ENCODE assay signal across 9 mouse cellular contexts in genomic region chr17:32680404-32680803, GRCm38 (mm10). TPM values are rescaled to one million over a fixed set of nuclear protein-coding genes. Genes with fewer than 3 reads are reported as not detected.
DNase-seq lines count a peak whose midpoint lies in the region; ATAC-seq and TF ChIP-seq lines count a peak whose summit lies in the region.
"Had no signal": no experiment of that assay in that cellular context is flagged by ENCODE, and none has a peak within 500 bp of the region (broad histone marks: within the 10 kb centered on the region; RNA-seq: fewer than 3 reads in every experiment).

No protein-coding gene starts in this region.

- H3K36me3 ChIP-seq in midbrain, embryonic 14.5 days (ENCODE audit: control insufficient read depth, insufficient read depth, low read length), result no peaks in the 10 kb centered on the region
- H3K36me3 ChIP-seq in midbrain, embryonic 16.5 days (ENCODE audit: control insufficient read depth, insufficient read depth, low read length), result no peaks in the 10 kb centered on the region
- H3K36me3 ChIP-seq in hindbrain, postnatal 0 days (ENCODE audit: insufficient read depth, low read length), result no peaks in the 10 kb centered on the region

- DNase-seq in cerebellum, adult 18-20 months, result peak; percentile 28 to 44
- DNase-seq in cerebellum, adult 11-12 months, result no peak
- peak; percentile 80 for DNase-seq in midbrain, embryonic 14.5 days
- peak; percentile 32 for DNase-seq in c-Kit-positive CD71-positive TER-119-negative erythroid progenitor cells, embryonic 14.5 days (ENCODE audit: low read depth)
- DNase-seq in hindbrain, postnatal 0 days (ENCODE audit: low spot score), result peak; percentile 80
- peak; percentile 54 for DNase-seq in lung, postnatal 10 days
- peak; percentile 23 to 64 for DNase-seq in thymus, postnatal 10 days (ENCODE audit: low spot score in 2 of 2)

- TF ChIP-seq CTCF in hindbrain, postnatal 0 days (IDR thresholded peaks at IDR 0.05; ENCODE audit: low read depth), result peak; percentile 81

- 27% methylated on average over 2 of the region's 2 CpGs for WGBS in midbrain, embryonic 14.5 days
- WGBS in midbrain, embryonic 16.5 days, result 20% methylated on average over 2 of the region's 2 CpGs
- WGBS in hindbrain, postnatal 0 days, result 20% methylated on average over 2 of the region's 2 CpGs

- H3K27me3 ChIP-seq in midbrain, embryonic 14.5 days (ENCODE audit: control insufficient read depth, insufficient read depth, low read length), result no peaks in the 10 kb centered on the region
- no peaks in the 10 kb centered on the region for H3K27me3 ChIP-seq in midbrain, embryonic 16.5 days (ENCODE audit: control insufficient read depth, insufficient read depth, low read depth, low read length)
- no peaks in the 10 kb centered on the region for H3K27me3 ChIP-seq in hindbrain, postnatal 0 days (ENCODE audit: insufficient read depth, low read length)

- H3K4me2 ChIP-seq in midbrain, embryonic 14.5 days (ENCODE audit: low read length), result no peak overlapping the region
- no peak overlapping the region for H3K4me2 ChIP-seq in midbrain, embryonic 16.5 days (ENCODE audit: low read length)
- no peak overlapping the region for H3K4me2 ChIP-seq in hindbrain, postnatal 0 days (ENCODE audit: low read depth, low read length)

- no peaks in the 10 kb centered on the region for H3K9me3 ChIP-seq in midbrain, embryonic 14.5 days (ENCODE audit: control insufficient read depth, low read length)
- H3K9me3 ChIP-seq in midbrain, embryonic 16.5 days (replicated peaks; ENCODE audit: control insufficient read depth, low read length, poor library complexity, severe bottlenecking), result no peaks in the 10 kb centered on the region
- no peaks in the 10 kb centered on the region for H3K9me3 ChIP-seq in hindbrain, postnatal 0 days (ENCODE audit: low read length)

- ATAC-seq in midbrain, embryonic 14.5 days (ENCODE audit: low FRiP score, low TSS enrichment), result no peak
- no peak for ATAC-seq in midbrain, embryonic 16.5 days
- 0 out of 2 replicates have a peak, but pooled peaks have one; percentile 21 for ATAC-seq in hindbrain, postnatal 0 days

- no peak overlapping the region for H3K9ac ChIP-seq in midbrain, embryonic 14.5 days (replicated peaks; ENCODE audit: low read length)
- H3K9ac ChIP-seq in midbrain, embryonic 16.5 days (ENCODE audit: low read depth, low read length), result no peak overlapping the region
- no peak overlapping the region for H3K9ac ChIP-seq in hindbrain, postnatal 0 days (replicated peaks; ENCODE audit: low read length)

- no peaks in the 10 kb centered on the region for H3K4me1 ChIP-seq in midbrain, embryonic 14.5 days (ENCODE audit: control insufficient read depth, insufficient read depth, low read length)
- H3K4me1 ChIP-seq in midbrain, embryonic 16.5 days (ENCODE audit: control insufficient read depth, insufficient read depth, low read length), result no peaks in the 10 kb centered on the region
- no peaks in the 10 kb centered on the region for H3K4me1 ChIP-seq in hindbrain, postnatal 0 days (ENCODE audit: insufficient read depth, low read length)

- no peak overlapping the region for H3K27ac ChIP-seq in midbrain, embryonic 14.5 days (replicated peaks; ENCODE audit: low read depth, low read length)
- H3K27ac ChIP-seq in midbrain, embryonic 16.5 days (ENCODE audit: low read length), result no peak overlapping the region
- H3K27ac ChIP-seq in hindbrain, postnatal 0 days, result no peak overlapping the region

- H3K4me3 ChIP-seq in midbrain, embryonic 14.5 days (replicated peaks; ENCODE audit: low read depth, low read length), result no peak overlapping the region
- H3K4me3 ChIP-seq in midbrain, embryonic 16.5 days (ENCODE audit: low read depth, low read length), result no peak overlapping the region
- H3K4me3 ChIP-seq in hindbrain, postnatal 0 days (ENCODE audit: low read length), result no peak overlapping the region

RNA-seq across cellular contexts. Expression of gene Cyp4f15, which starts 5.0 kb away (rescaled TPM):
- polyA plus RNA-seq in midbrain, embryonic 14.5 days (2014; fragmentation: Nextera tagmentation; extraction: Ambion mirVana), result 0.78 and 1.3 TPM in 2 replicates
- polyA plus RNA-seq in midbrain, embryonic 16.5 days (2015; fragmentation: Nextera tagmentation; extraction: Ambion mirVana), result 1.5 and 1.8 TPM in 2 replicates
- 9.5 and 11.9 TPM in 2 replicates for total RNA-seq in hindbrain, postnatal 0 days (2014; rRNA removed)
- polyA plus RNA-seq in hindbrain, postnatal 0 days (2015; fragmentation: Nextera tagmentation; extraction: Ambion mirVana), result 4.8 and 5.5 TPM in 2 replicates

RNA-seq across cellular contexts. Expression of gene Cyp4f40, which starts 21.7 kb away (rescaled TPM):
- not detected in 2 replicates for polyA plus RNA-seq in midbrain, embryonic 14.5 days (2014; fragmentation: Nextera tagmentation; extraction: Ambion mirVana)
- 0.10 TPM in 1 of 2 replicates, not detected in the other for polyA plus RNA-seq in midbrain, embryonic 16.5 days (2015; fragmentation: Nextera tagmentation; extraction: Ambion mirVana)
- 0.22 TPM in 1 of 2 replicates, not detected in the other for total RNA-seq in hindbrain, postnatal 0 days (2014; rRNA removed)
- polyA plus RNA-seq in hindbrain, postnatal 0 days (2015; fragmentation: Nextera tagmentation; extraction: Ambion mirVana), result 0.09 TPM in 1 of 2 replicates, not detected in the other
- total RNA-seq: layer of hippocampus, adult 18-20 months had no signal

RNA-seq across cellular contexts. Expression of gene Cyp4f37, which starts 59.3 kb away (rescaled TPM):
- polyA plus RNA-seq in midbrain, embryonic 14.5 days (2014; fragmentation: Nextera tagmentation; extraction: Ambion mirVana), result 0.47 and 1.0 TPM in 2 replicates
- not detected in 2 replicates for polyA plus RNA-seq in midbrain, embryonic 16.5 days (2015; fragmentation: Nextera tagmentation; extraction: Ambion mirVana)
- total RNA-seq in hindbrain, postnatal 0 days (2014; rRNA removed), result not detected in 2 replicates
- polyA plus RNA-seq in hindbrain, postnatal 0 days (2015; fragmentation: Nextera tagmentation; extraction: Ambion mirVana), result 0.53 and 0.97 TPM in 2 replicates
- total RNA-seq: layer of hippocampus, adult 18-20 months had no signal
